Mouse (Mus musculus) liver, embryonic 12.5 days (tissue): ENCODE data around the gene Hdc. TPM values are rescaled to one million over a fixed set of nuclear protein-coding genes. Genes with fewer than 3 reads are reported as not detected.

Experiments
- ATAC-seq: fragments of 200-750 bp; cut with Nextera tagmentation; 2 replicates; pipeline ENCODE4 v1.8.0; 2017; ENCODE audit warnings: moderate number of reproducible peaks, mild to moderate bottlenecking, moderate library complexity
- H3K27ac ChIP-seq: fragments of 300-500 bp; sonication (generic); 2 replicates; pipeline ENCODE4 v1.5.1; 2016; ENCODE audit warnings: mild to moderate bottlenecking
- H3K27me3 ChIP-seq: fragments of 300-500 bp; sonication (generic); replicated peaks from 2 replicates; pipeline ENCODE4 v1.6.1; 2016; ENCODE audit warnings: mild to moderate bottlenecking, moderate library complexity
- H3K36me3 ChIP-seq: fragments of 300-500 bp; sonication (generic); 2 replicates; pipeline ENCODE4 v1.6.1; 2016; ENCODE audit warnings: mild to moderate bottlenecking, moderate library complexity
- H3K4me1 ChIP-seq: fragments of 300-500 bp; sonication (generic); 2 replicates; pipeline ENCODE4 v1.6.1; 2016
- H3K4me2 ChIP-seq: fragments of 300-500 bp; sonication (generic); 2 replicates; pipeline ENCODE4 v1.6.1; 2016; ENCODE audit warnings: mild to moderate bottlenecking, moderate library complexity
- H3K4me3 ChIP-seq: fragments of 300-500 bp; sonication (generic); 2 replicates; pipeline ENCODE4 v1.5.1; 2016; ENCODE audit warnings: mild to moderate bottlenecking, moderate library complexity
- H3K9ac ChIP-seq: fragments of 300-500 bp; sonication (generic); 2 replicates; pipeline ENCODE4 v1.6.1; 2016; ENCODE audit warnings: mild to moderate bottlenecking, moderate library complexity
- H3K9me3 ChIP-seq: fragments of 300-500 bp; sonication (generic); replicated peaks from 2 replicates; pipeline ENCODE4 v1.6.1; 2016; ENCODE audit warnings: mild to moderate bottlenecking, moderate library complexity
- WGBS: fragments of 180-500 bp; shearing (Covaris S2); methylation state at CpG from one replicate; pipeline ENCODE4 v1.1.7; 2016; ENCODE audit not compliant: insufficient replicate concordance; 5-methylcytosine and 5-hydroxymethylcytosine counted together
- polyA plus RNA-seq: library from polyadenylated mRNA; unstranded; fragments of >200 nt; fragmentation: Nextera tagmentation; extraction: Ambion mirVana; gene quantifications from 2 replicates; pipeline ENCODE4 v1.2.1, GENCODE M21; 2016

Hdc gene
- polyA plus RNA-seq, 1 experiment from 2014 or later = 6.1 TPM

DNA sequence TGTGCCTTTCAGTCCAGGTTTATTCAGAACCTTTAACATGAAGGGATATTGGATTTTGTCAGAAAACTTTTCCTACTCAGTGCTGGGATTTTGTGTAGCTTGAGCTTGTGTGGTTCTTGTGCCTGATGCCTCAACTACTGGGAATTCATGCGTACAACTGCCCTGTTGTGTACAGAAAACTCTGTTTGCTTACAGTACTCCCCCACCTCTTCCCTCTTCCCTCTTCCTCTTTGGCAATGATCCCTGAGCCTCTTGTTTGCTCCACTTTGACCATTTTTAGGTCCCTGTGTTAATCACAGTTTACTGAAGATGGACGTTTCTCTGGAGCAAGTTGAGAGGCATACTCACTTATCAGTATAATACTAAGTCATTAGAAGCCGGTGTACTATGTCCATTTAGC is 72.7 kb downstream of the Hdc start:
- Histone ChIP-seq H3K4me1 (no peaks in the 10 kb centered on the region), H3K4me3 (no peak overlapping the region), H3K27ac (peak overlapping the region; percentile 0; the same call in 1 of the 2 replicates), H3K9ac (no peak overlapping the region), H3K9me3 (no peaks in the 10 kb centered on the region), H3K4me2 (no peak overlapping the region), H3K27me3 (peaks cover 16% of the 10 kb centered on the region), H3K36me3 (no peaks in the 10 kb centered on the region)
- WGBS = 64% methylated on average over 3 of the region's 3 CpGs
- ATAC-seq = no peak

DNA sequence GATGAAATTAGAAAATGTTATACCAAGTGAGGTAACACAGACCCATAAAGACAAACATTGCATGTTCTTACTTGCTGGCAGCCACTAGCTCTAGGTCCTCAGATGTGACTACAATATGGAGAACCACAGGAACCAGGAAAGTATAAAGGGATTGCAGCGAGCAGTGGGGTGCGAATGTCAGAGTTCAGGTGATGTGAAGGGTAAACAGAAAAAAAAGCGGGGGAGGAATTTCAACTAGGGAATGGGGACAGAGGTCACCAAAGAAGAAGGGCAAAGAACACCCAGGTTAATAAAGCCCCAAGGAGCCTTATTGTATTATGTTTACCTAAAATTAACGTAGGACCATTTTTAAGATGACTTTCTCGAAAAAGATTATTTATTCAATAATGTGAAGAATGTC is 73.8 kb downstream of the Hdc start:
- 59% methylated on average over 5 of the region's 5 CpGs for WGBS
- Histone ChIP-seq H3K36me3 (no peaks in the 10 kb centered on the region), H3K27ac (no peak overlapping the region), H3K27me3 (0 out of 2 replicates have a peak, but pooled peaks cover 5% of the 10 kb centered on the region), H3K9ac (no peak overlapping the region), H3K4me3 (no peak overlapping the region), H3K4me2 (no peak overlapping the region), H3K9me3 (no peaks in the 10 kb centered on the region), H3K4me1 (no peaks in the 10 kb centered on the region)
- ATAC-seq = no peak

Other genes with a start within 250 kb of the Hdc start
- gene Atp8b4, start 118.6 kb downstream of the Hdc start, polyA plus RNA-seq = 2.2 and 2.5 TPM in 2 replicates
- gene Slc27a2, start 66.9 kb downstream of the Hdc start, polyA plus RNA-seq = 53.1 and 56.3 TPM in 2 replicates
- gene Gabpb1, start 57.0 kb upstream of the Hdc start, polyA plus RNA-seq = 35.3 and 36.2 TPM in 2 replicates
- gene Usp8, start 88.0 kb upstream of the Hdc start, polyA plus RNA-seq = 27.7 TPM in 2 replicates
- 2.4 and 2.6 TPM in 2 replicates for gene Usp50, start 164.2 kb upstream of the Hdc start, polyA plus RNA-seq